Mouse (Mus musculus): ENCODE measurements around the gene Qser1. TPM values are rescaled to one million over a fixed set of nuclear protein-coding genes. Genes with fewer than 3 reads are reported as not detected.

Gene Qser1
- polyA plus RNA-seq, 1 experiment from 2014 or later = 6.9 TPM

DNA sequence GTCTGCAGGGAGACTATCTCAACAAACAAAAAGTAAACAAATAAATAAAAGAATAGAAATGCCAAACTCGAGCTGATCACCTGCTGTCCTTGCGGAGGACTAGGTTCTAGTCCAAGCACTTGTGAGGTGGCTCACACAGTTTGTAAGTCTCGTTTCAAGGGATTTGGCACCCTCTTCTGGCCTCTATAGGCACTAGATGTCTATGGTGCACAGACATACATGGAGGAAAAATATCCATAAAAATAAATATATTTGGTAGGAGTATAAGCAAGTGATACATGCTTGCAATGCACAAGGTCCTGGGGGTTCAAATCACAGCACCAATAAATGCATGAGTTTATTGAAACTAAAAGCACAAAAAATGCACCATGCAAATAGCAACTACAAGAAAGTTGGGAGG lies 65.9 kb downstream of the Qser1 start:
- Histone ChIP-seq H3K27ac (no peak overlapping the region), H3K4me1 (replicated peaks; ENCODE audit: insufficient read depth, low read length) (no peaks in the 10 kb centered on the region), H3K27me3 (ENCODE audit: insufficient read depth, low read length) (no peaks in the 10 kb centered on the region), H3K9me3 (replicated peaks; ENCODE audit: low read length) (no peaks in the 10 kb centered on the region), H3K4me3 (replicated peaks; ENCODE audit: low read depth, low read length) (no peak overlapping the region), H3K36me3 (ENCODE audit: insufficient read depth, low read length) (no peaks in the 10 kb centered on the region), H3K9ac (ENCODE audit: low read depth, low read length) (no peak overlapping the region), H3K4me2 (ENCODE audit: low read length) (no peak overlapping the region)
- ATAC-seq (replicated peaks; ENCODE audit: low FRiP score, low read depth) (no peak), DNase-seq (ENCODE audit: low spot score) (peak; percentile 39)
- 64% methylated on average over 3 of the region's 3 CpGs for WGBS
- TF ChIP-seq CTCF (IDR thresholded peaks at IDR 0.05; ENCODE audit: low read depth) = peak; percentile 67

DNA sequence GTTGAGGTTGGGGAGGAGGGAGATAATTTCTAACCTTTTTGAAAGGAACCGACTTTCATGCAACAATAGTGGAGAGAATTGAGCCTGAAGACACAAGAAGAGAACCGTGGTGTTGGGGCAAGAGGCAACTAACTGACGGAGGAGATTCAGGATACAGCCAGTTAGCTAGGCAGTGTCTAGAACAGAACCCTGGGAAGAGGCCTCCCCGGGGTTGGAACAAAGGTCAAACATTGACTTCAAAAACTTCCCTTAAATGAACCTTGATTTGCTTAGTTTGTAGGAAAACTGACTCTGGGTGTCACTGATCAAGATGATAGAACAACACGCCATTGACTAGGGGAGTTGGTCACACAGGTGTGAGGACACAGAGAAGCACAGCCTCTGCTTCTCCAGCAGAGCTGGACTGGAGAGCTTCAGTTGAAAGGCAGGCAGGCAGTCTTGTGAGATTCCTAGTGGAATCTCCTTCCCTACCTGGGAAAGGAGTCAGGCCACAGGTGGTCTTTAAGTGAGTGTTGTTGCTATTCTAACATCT lies 67.8 kb downstream of the Qser1 start:
- H3K27ac ChIP-seq = no peak overlapping the region

DNA sequence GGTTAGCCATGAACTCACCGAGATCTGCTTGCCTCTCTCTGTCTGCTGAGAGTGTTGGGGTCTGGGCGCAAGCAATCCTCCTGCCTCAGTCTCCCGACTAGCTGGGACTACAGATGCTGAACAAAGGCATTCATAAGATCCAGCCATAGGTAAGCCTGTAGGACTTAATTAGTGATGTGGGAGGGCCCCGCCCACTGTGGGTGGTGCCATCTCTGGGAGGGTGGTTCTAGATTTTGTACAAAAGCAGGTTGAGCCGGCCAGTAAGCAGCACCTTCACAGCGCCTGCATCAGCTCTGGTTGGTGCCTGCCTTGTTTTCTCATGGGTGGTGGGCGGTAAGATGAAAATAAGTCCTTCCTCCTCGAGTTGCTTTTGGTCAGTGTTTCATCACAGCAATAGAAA lies 70.3 kb downstream of the Qser1 start:
- no peak overlapping the region for H3K4me3 ChIP-seq (replicated peaks; ENCODE audit: low read depth, low read length)
- no peak overlapping the region for H3K27ac ChIP-seq
- no peaks in the 10 kb centered on the region for H3K36me3 ChIP-seq (ENCODE audit: insufficient read depth, low read length)
- DNase-seq (ENCODE audit: low spot score) (no peak), ATAC-seq (replicated peaks; ENCODE audit: low FRiP score, low read depth) (no peak)
- H3K4me2 ChIP-seq (ENCODE audit: low read length) = no peak overlapping the region
- WGBS = 54% methylated on average over 8 of the region's 8 CpGs
- H3K27me3 ChIP-seq (ENCODE audit: insufficient read depth, low read length) = no peaks in the 10 kb centered on the region
- TF ChIP-seq CTCF (IDR thresholded peaks at IDR 0.05; ENCODE audit: low read depth) = no peak
- H3K9me3 ChIP-seq (replicated peaks; ENCODE audit: low read length) = no peaks in the 10 kb centered on the region
- peaks cover 10% of the 10 kb centered on the region; the same call in 1 of the 2 replicates for H3K4me1 ChIP-seq (replicated peaks; ENCODE audit: insufficient read depth, low read length)
- no peak overlapping the region for H3K9ac ChIP-seq (ENCODE audit: low read depth, low read length)

More for the DNA sequence above, 67.8 kb downstream of the Qser1 start:
- DNase-seq (ENCODE audit: low spot score) (no peak), ATAC-seq (replicated peaks; ENCODE audit: low FRiP score, low read depth) (no peak)
- H3K4me2 ChIP-seq (ENCODE audit: low read length) = no peak overlapping the region
- WGBS = 69% methylated on average over 5 of the region's 5 CpGs
- no peaks in the 10 kb centered on the region for H3K27me3 ChIP-seq (ENCODE audit: insufficient read depth, low read length)
- no peak overlapping the region for H3K9ac ChIP-seq (ENCODE audit: low read depth, low read length)
- H3K4me3 ChIP-seq (replicated peaks; ENCODE audit: low read depth, low read length) = no peak overlapping the region
- TF ChIP-seq CTCF (IDR thresholded peaks at IDR 0.05; ENCODE audit: low read depth) = no peak
- H3K9me3 ChIP-seq (replicated peaks; ENCODE audit: low read length) = no peaks in the 10 kb centered on the region
- no peaks in the 10 kb centered on the region for H3K36me3 ChIP-seq (ENCODE audit: insufficient read depth, low read length)
- no peaks in the 10 kb centered on the region for H3K4me1 ChIP-seq (replicated peaks; ENCODE audit: insufficient read depth, low read length)

DNA sequence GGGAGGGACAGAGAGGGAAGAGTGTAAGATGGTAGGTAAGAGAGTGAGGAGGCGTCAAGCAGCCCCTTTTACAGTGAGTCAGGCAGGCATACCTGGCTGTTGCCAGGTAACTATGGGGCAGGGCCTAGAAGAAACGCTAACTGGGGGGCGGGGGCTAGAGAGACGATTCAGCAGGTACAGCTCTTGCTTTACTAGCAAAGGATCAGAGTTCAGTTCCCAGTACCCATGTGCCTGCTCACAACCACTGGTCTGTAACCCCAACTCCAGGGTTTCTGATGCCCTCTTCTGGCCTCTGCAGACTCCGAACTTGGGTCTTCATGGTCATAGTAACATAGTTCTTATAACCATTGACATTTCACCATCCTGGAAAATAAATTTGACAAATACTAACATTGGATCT lies 72.6 kb downstream of the Qser1 start:
- no peak overlapping the region for H3K27ac ChIP-seq
- no peaks in the 10 kb centered on the region for H3K36me3 ChIP-seq (ENCODE audit: insufficient read depth, low read length)
- DNase-seq (ENCODE audit: low spot score) (no peak), ATAC-seq (replicated peaks; ENCODE audit: low FRiP score, low read depth) (peak; percentile 38; the same call in 1 of the 2 replicates)
- H3K9me3 ChIP-seq (replicated peaks; ENCODE audit: low read length) = no peaks in the 10 kb centered on the region
- WGBS = 52% methylated on average over 5 of the region's 5 CpGs
- TF ChIP-seq CTCF (IDR thresholded peaks at IDR 0.05; ENCODE audit: low read depth) = peak; percentile 32; the same call in 1 of the 2 replicates
- no peak overlapping the region for H3K4me3 ChIP-seq (replicated peaks; ENCODE audit: low read depth, low read length)
- H3K4me1 ChIP-seq (replicated peaks; ENCODE audit: insufficient read depth, low read length) = peaks cover 12% of the 10 kb centered on the region; the same call in 1 of the 2 replicates
- H3K9ac ChIP-seq (ENCODE audit: low read depth, low read length) = no peak overlapping the region
- no peaks in the 10 kb centered on the region for H3K27me3 ChIP-seq (ENCODE audit: insufficient read depth, low read length)
- H3K4me2 ChIP-seq (ENCODE audit: low read length) = no peak overlapping the region

DNA sequence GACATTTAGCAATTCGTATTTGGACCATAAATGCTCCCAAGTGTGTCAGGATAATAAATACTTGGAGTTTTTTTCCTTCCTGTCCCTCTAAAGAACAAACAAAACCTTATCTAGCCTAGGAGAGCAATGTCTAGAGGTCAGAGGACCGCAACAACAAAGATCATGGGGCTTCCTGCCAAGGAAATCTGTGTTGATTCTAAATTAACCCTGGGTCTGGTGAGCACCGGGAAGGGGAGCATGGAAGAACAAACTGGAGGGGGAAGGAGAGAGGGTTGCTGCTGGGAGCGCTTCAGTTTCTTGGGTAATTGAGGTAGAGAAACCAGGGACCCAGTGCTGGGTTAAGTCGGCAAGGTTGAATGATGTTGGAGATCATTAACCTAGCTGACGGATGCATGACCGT lies 73.4 kb downstream of the Qser1 start:
- peak overlapping the region; percentile 73 for H3K4me3 ChIP-seq (replicated peaks; ENCODE audit: low read depth, low read length)
- H3K4me2 ChIP-seq (ENCODE audit: low read length) = peak overlapping the region; percentile 87
- H3K27me3 ChIP-seq (ENCODE audit: insufficient read depth, low read length) = no peaks in the 10 kb centered on the region
- TF ChIP-seq CTCF (IDR thresholded peaks at IDR 0.05; ENCODE audit: low read depth) = no peak
- H3K27ac ChIP-seq = peak overlapping the region; percentile 85
- no peaks in the 10 kb centered on the region for H3K9me3 ChIP-seq (replicated peaks; ENCODE audit: low read length)
- peaks cover 12% of the 10 kb centered on the region; the same call in 1 of the 2 replicates for H3K4me1 ChIP-seq (replicated peaks; ENCODE audit: insufficient read depth, low read length)
- ATAC-seq (replicated peaks; ENCODE audit: low FRiP score, low read depth) (peak; percentile 52), DNase-seq (ENCODE audit: low spot score) (peak; percentile 39)
- no peaks in the 10 kb centered on the region for H3K36me3 ChIP-seq (ENCODE audit: insufficient read depth, low read length)
- 5% methylated on average over 7 of the region's 7 CpGs for WGBS
- peak overlapping the region; percentile 76 for H3K9ac ChIP-seq (ENCODE audit: low read depth, low read length)

DNA sequence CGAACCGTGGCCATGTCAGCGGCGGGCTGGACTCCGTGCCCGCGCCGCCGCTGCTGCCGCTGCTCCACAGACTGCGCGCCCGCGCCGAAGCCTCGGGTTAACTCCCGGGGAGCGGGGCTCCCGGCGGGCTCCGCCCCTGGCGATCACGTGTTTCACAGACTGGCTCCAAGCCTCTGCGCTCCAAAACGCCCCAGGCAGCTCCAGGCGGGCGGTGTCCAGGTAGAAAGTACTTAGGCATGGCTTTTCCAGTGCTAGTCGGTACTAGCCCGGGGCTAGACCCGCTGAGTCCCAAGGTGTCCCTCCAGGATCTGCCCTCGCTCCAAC lies 73.9 kb downstream of the Qser1 start, which contains the start of gene Depdc7:
Gene Depdc7 (minus strand): TSS at position 138 of the 324 bp plus-strand sequence.
- Histone ChIP-seq H3K9me3 (replicated peaks; ENCODE audit: low read length) (no peaks in the 10 kb centered on the region), H3K36me3 (ENCODE audit: insufficient read depth, low read length) (no peaks in the 10 kb centered on the region), H3K4me3 (replicated peaks; ENCODE audit: low read depth, low read length) (peak within 1 kb of the TSS; percentile 73), H3K27ac (peak within 1 kb of the TSS; percentile 85), H3K4me2 (ENCODE audit: low read length) (peak within 1 kb of the TSS; percentile 87), H3K4me1 (replicated peaks; ENCODE audit: insufficient read depth, low read length) (peaks cover 12% of the 10 kb centered on the region; the same call in 1 of the 2 replicates), H3K27me3 (ENCODE audit: insufficient read depth, low read length) (no peaks in the 10 kb centered on the region), H3K9ac (ENCODE audit: low read depth, low read length) (peak within 1 kb of the TSS; percentile 76)
- under 1% methylated on average over 24 of the region's 31 CpGs for WGBS
- DNase-seq (ENCODE audit: low spot score) (peak; percentile 85), ATAC-seq (replicated peaks; ENCODE audit: low FRiP score, low read depth) (peak; percentile 86)
- no peak for TF ChIP-seq CTCF (IDR thresholded peaks at IDR 0.05; ENCODE audit: low read depth)
